Mouse (Mus musculus): Measurements from ENCODE around the gene Spint5. TPM values are rescaled to one million over a fixed set of nuclear protein-coding genes. Genes with fewer than 3 reads are reported as not detected.

The Spint5 gene
- total and polyA plus RNA-seq, 3 experiments, result 1.4 TPM; not detected in 2

Other genes with a start within 250 kb of the Spint5 start
Only the 20 nearest of the 31 such genes appear.
- not detected in 2 replicates for gene Eppin, start 121.7 kb upstream of the Spint5 start, total RNA-seq (2012; rRNA removed)
- not detected in 2 replicates for gene Eppin, start 121.7 kb upstream of the Spint5 start, total RNA-seq (2014; rRNA removed)
- gene Eppin, start 121.7 kb upstream of the Spint5 start, polyA plus RNA-seq (2012; ENCODE audit: insufficient read length, low read depth), result not detected in 2 replicates
- gene Wfdc6b, start 101.8 kb upstream of the Spint5 start, total RNA-seq (2012; rRNA removed), result not detected in 2 replicates
- not detected in 2 replicates for gene Wfdc6b, start 101.8 kb upstream of the Spint5 start, total RNA-seq (2014; rRNA removed)
- not detected in 2 replicates for gene Wfdc6b, start 101.8 kb upstream of the Spint5 start, polyA plus RNA-seq (2012; ENCODE audit: insufficient read length, low read depth)
- gene Wfdc8, start 101.7 kb upstream of the Spint5 start, total RNA-seq (2012; rRNA removed), result not detected in 2 replicates
- gene Wfdc8, start 101.7 kb upstream of the Spint5 start, total RNA-seq (2014; rRNA removed), result not detected in 2 replicates
- not detected in 2 replicates for gene Wfdc8, start 101.7 kb upstream of the Spint5 start, polyA plus RNA-seq (2012; ENCODE audit: insufficient read length, low read depth)
- gene Wfdc16, start 76.5 kb upstream of the Spint5 start, total RNA-seq (2012; rRNA removed), result not detected in 2 replicates
- gene Wfdc16, start 76.5 kb upstream of the Spint5 start, total RNA-seq (2014; rRNA removed), result not detected in 2 replicates
- not detected in 2 replicates for gene Wfdc16, start 76.5 kb upstream of the Spint5 start, polyA plus RNA-seq (2012; ENCODE audit: insufficient read length, low read depth)
- not detected in 2 replicates for gene Wfdc10, start 59.3 kb upstream of the Spint5 start, total RNA-seq (2012; rRNA removed)
- gene Wfdc10, start 59.3 kb upstream of the Spint5 start, total RNA-seq (2014; rRNA removed), result not detected in 2 replicates
- not detected in 2 replicates for gene Wfdc10, start 59.3 kb upstream of the Spint5 start, polyA plus RNA-seq (2012; ENCODE audit: insufficient read length, low read depth)
- not detected in 2 replicates for gene Wfdc9, start 58.7 kb upstream of the Spint5 start, total RNA-seq (2012; rRNA removed)
- not detected in 2 replicates for gene Wfdc9, start 58.7 kb upstream of the Spint5 start, total RNA-seq (2014; rRNA removed)
- not detected in 2 replicates for gene Wfdc9, start 58.7 kb upstream of the Spint5 start, polyA plus RNA-seq (2012; ENCODE audit: insufficient read length, low read depth)
- not detected in 2 replicates for gene Wfdc11, start 41.2 kb upstream of the Spint5 start, total RNA-seq (2012; rRNA removed)
- gene Wfdc11, start 41.2 kb upstream of the Spint5 start, total RNA-seq (2014; rRNA removed), result not detected in 2 replicates
- not detected in 2 replicates for gene Wfdc11, start 41.2 kb upstream of the Spint5 start, polyA plus RNA-seq (2012; ENCODE audit: insufficient read length, low read depth)
- gene Wfdc13, start 30.2 kb upstream of the Spint5 start, total RNA-seq (2012; rRNA removed), result not detected in 2 replicates
- not detected in 2 replicates for gene Wfdc13, start 30.2 kb upstream of the Spint5 start, total RNA-seq (2014; rRNA removed)
- gene Wfdc13, start 30.2 kb upstream of the Spint5 start, polyA plus RNA-seq (2012; ENCODE audit: insufficient read length, low read depth), result not detected in 2 replicates
- not detected in 2 replicates for gene Spint4, start 16.8 kb upstream of the Spint5 start, total RNA-seq (2012; rRNA removed)
- gene Spint4, start 16.8 kb upstream of the Spint5 start, total RNA-seq (2014; rRNA removed), result not detected in 2 replicates
- not detected in 2 replicates for gene Spint4, start 16.8 kb upstream of the Spint5 start, polyA plus RNA-seq (2012; ENCODE audit: insufficient read length, low read depth)
- gene Wfdc3, start 30.6 kb downstream of the Spint5 start, total RNA-seq (2012; rRNA removed), result 0.08 and 0.21 TPM in 2 replicates
- gene Wfdc3, start 30.6 kb downstream of the Spint5 start, total RNA-seq (2014; rRNA removed), result 0.14 TPM in 1 of 2 replicates, not detected in the other
- not detected in 2 replicates for gene Wfdc3, start 30.6 kb downstream of the Spint5 start, polyA plus RNA-seq (2012; ENCODE audit: insufficient read length, low read depth)
- gene Dnttip1, start 30.7 kb downstream of the Spint5 start, total RNA-seq (2012; rRNA removed), result 14.0 and 15.2 TPM in 2 replicates
- 17.1 and 17.6 TPM in 2 replicates for gene Dnttip1, start 30.7 kb downstream of the Spint5 start, total RNA-seq (2014; rRNA removed)
- 29.7 and 35.0 TPM in 2 replicates for gene Dnttip1, start 30.7 kb downstream of the Spint5 start, polyA plus RNA-seq (2012; ENCODE audit: insufficient read length, low read depth)
- gene Ube2c, start 54.6 kb downstream of the Spint5 start, total RNA-seq (2012; rRNA removed), result 103 and 121 TPM in 2 replicates
- 104 and 126 TPM in 2 replicates for gene Ube2c, start 54.6 kb downstream of the Spint5 start, total RNA-seq (2014; rRNA removed)
- gene Ube2c, start 54.6 kb downstream of the Spint5 start, polyA plus RNA-seq (2012; ENCODE audit: insufficient read length, low read depth), result 156 and 226 TPM in 2 replicates
- not detected in 2 replicates for gene Tnnc2, start 64.7 kb downstream of the Spint5 start, total RNA-seq (2012; rRNA removed)
- gene Tnnc2, start 64.7 kb downstream of the Spint5 start, total RNA-seq (2014; rRNA removed), result not detected in 2 replicates
- not detected in 2 replicates for gene Tnnc2, start 64.7 kb downstream of the Spint5 start, polyA plus RNA-seq (2012; ENCODE audit: insufficient read length, low read depth)
- 2.3 and 3.3 TPM in 2 replicates for gene Snx21, start 70.5 kb downstream of the Spint5 start, total RNA-seq (2012; rRNA removed)
- 0.71 and 1.1 TPM in 2 replicates for gene Snx21, start 70.5 kb downstream of the Spint5 start, total RNA-seq (2014; rRNA removed)
- gene Snx21, start 70.5 kb downstream of the Spint5 start, polyA plus RNA-seq (2012; ENCODE audit: insufficient read length, low read depth), result 1.1 and 1.5 TPM in 2 replicates
- 22.0 and 26.8 TPM in 2 replicates for gene Acot8, start 89.6 kb downstream of the Spint5 start, total RNA-seq (2012; rRNA removed)
- gene Acot8, start 89.6 kb downstream of the Spint5 start, total RNA-seq (2014; rRNA removed), result 15.8 and 16.8 TPM in 2 replicates
- gene Acot8, start 89.6 kb downstream of the Spint5 start, polyA plus RNA-seq (2012; ENCODE audit: insufficient read length, low read depth), result 10.5 and 11.9 TPM in 2 replicates
- gene Zswim3, start 89.8 kb downstream of the Spint5 start, total RNA-seq (2012; rRNA removed), result 3.5 and 3.7 TPM in 2 replicates
- 1.6 and 2.3 TPM in 2 replicates for gene Zswim3, start 89.8 kb downstream of the Spint5 start, total RNA-seq (2014; rRNA removed)
- gene Zswim3, start 89.8 kb downstream of the Spint5 start, polyA plus RNA-seq (2012; ENCODE audit: insufficient read length, low read depth), result 2.1 and 2.5 TPM in 2 replicates
- gene Zswim1, start 107.4 kb downstream of the Spint5 start, total RNA-seq (2012; rRNA removed), result 9.5 and 9.6 TPM in 2 replicates
- gene Zswim1, start 107.4 kb downstream of the Spint5 start, total RNA-seq (2014; rRNA removed), result 5.3 and 5.8 TPM in 2 replicates
- 10.4 and 13.8 TPM in 2 replicates for gene Zswim1, start 107.4 kb downstream of the Spint5 start, polyA plus RNA-seq (2012; ENCODE audit: insufficient read length, low read depth)
- gene Spata25, start 113.2 kb downstream of the Spint5 start, total RNA-seq (2012; rRNA removed), result 0.34 TPM in 1 of 2 replicates, not detected in the other
- not detected in 2 replicates for gene Spata25, start 113.2 kb downstream of the Spint5 start, total RNA-seq (2014; rRNA removed)
- not detected in 2 replicates for gene Spata25, start 113.2 kb downstream of the Spint5 start, polyA plus RNA-seq (2012; ENCODE audit: insufficient read length, low read depth)
- gene Ctsa, start 117.6 kb downstream of the Spint5 start, total RNA-seq (2012; rRNA removed), result 45.5 and 46.1 TPM in 2 replicates
- gene Ctsa, start 117.6 kb downstream of the Spint5 start, total RNA-seq (2014; rRNA removed), result 17.5 and 19.9 TPM in 2 replicates
- 22.7 and 27.0 TPM in 2 replicates for gene Ctsa, start 117.6 kb downstream of the Spint5 start, polyA plus RNA-seq (2012; ENCODE audit: insufficient read length, low read depth)
- gene Neurl2, start 118.2 kb downstream of the Spint5 start, total RNA-seq (2012; rRNA removed), result 2.9 and 4.1 TPM in 2 replicates
- gene Neurl2, start 118.2 kb downstream of the Spint5 start, total RNA-seq (2014; rRNA removed), result 1.6 and 2.1 TPM in 2 replicates
- gene Neurl2, start 118.2 kb downstream of the Spint5 start, polyA plus RNA-seq (2012; ENCODE audit: insufficient read length, low read depth), result 1.7 and 1.8 TPM in 2 replicates